Mouse (Mus musculus) myocyte (in vitro differentiated cells): ENCODE data around the gene Acsm2. TPM values are rescaled to one million over a fixed set of nuclear protein-coding genes. Genes with fewer than 3 reads are reported as not detected.

Experiments used
- H3K27me3 ChIP-seq: one replicate; pipeline ENCODE4 v1.6.1; 2011; ENCODE audit not compliant: control insufficient read depth, insufficient read depth, insufficient read length
- H3K36me3 ChIP-seq: one replicate; pipeline ENCODE4 v1.6.1; 2011; ENCODE audit not compliant: control insufficient read depth, insufficient read depth
- H3K4me2 ChIP-seq: one replicate; pipeline ENCODE4 v1.6.1; 2011; ENCODE audit warnings: low read depth, control low read depth
- H3K4me3 ChIP-seq: one replicate; pipeline ENCODE4 v1.5.1; 2011; ENCODE audit warnings: mild to moderate bottlenecking, control low read depth, moderate library complexity
- H3K79me2 ChIP-seq: one replicate; pipeline ENCODE4 v1.6.1; 2011; ENCODE audit not compliant: control insufficient read depth, insufficient read depth
- H3ac ChIP-seq: one replicate; pipeline ENCODE4 v1.6.1; 2011; ENCODE audit not compliant: control insufficient read depth, insufficient read length
- CEBPB ChIP-seq: IDR thresholded peaks from 2 replicates; pipeline ENCODE4 v1.6.1; 2011; ENCODE audit warnings: mild to moderate bottlenecking, moderate library complexity; ENCODE audit not compliant: poor library complexity, insufficient read depth, severe bottlenecking
- E2F4 ChIP-seq: IDR thresholded peaks from one replicate; pipeline ENCODE4 v1.6.1; 2011; ENCODE audit warnings: mild to moderate bottlenecking, control low read depth, moderate library complexity; ENCODE audit not compliant: insufficient read depth
- MAX ChIP-seq: IDR thresholded peaks from one replicate; pipeline ENCODE4 v1.6.1; 2011; ENCODE audit warnings: low read depth, mild to moderate bottlenecking, control low read depth
- MYOD1 ChIP-seq, 3 experiments: IDR thresholded peaks; one replicate each; pipeline ENCODE4 v1.6.1; 2011; ENCODE audit warnings: control low read depth in 2 of 3, low read depth in 2 of 3, mild to moderate bottlenecking in 2 of 3, moderate library complexity in 1 of 3; ENCODE audit not compliant: insufficient read length in 2 of 3, control insufficient read depth in 1 of 3
- MYOG ChIP-seq, 3 experiments: IDR thresholded peaks; one replicate each; pipeline ENCODE4 v1.6.1; 2011; ENCODE audit warnings: control low read depth in 2 of 3, low read depth in 2 of 3, mild to moderate bottlenecking in 2 of 3; ENCODE audit not compliant: insufficient read length in 2 of 3, control insufficient read depth in 1 of 3, insufficient read depth in 1 of 3
- POLR2A ChIP-seq: IDR thresholded peaks from one replicate; pipeline ENCODE4 v1.6.1; 2011; ENCODE audit warnings: low read depth, mild to moderate bottlenecking, control low read depth, moderate library complexity; ENCODE audit not compliant: insufficient read length
- POLR2AphosphoS2 ChIP-seq: IDR thresholded peaks from one replicate; pipeline ENCODE4 v1.6.1; 2011; ENCODE audit warnings: low read depth, control low read depth; ENCODE audit not compliant: insufficient read length
- REST ChIP-seq: IDR thresholded peaks from one replicate; pipeline ENCODE4 v1.6.1; 2011; ENCODE audit warnings: mild to moderate bottlenecking, control low read depth, moderate library complexity; ENCODE audit not compliant: insufficient read depth, insufficient read length
- SRF ChIP-seq: IDR thresholded peaks from one replicate; pipeline ENCODE4 v1.6.1; 2011; ENCODE audit warnings: low read depth; ENCODE audit not compliant: control insufficient read depth, insufficient read length
- TCF12 ChIP-seq: IDR thresholded peaks from one replicate; pipeline ENCODE4 v1.6.1; 2011; ENCODE audit warnings: mild to moderate bottlenecking, control low read depth; ENCODE audit not compliant: poor library complexity, insufficient read depth, severe bottlenecking
- TCF3 ChIP-seq: IDR thresholded peaks from one replicate; pipeline ENCODE4 v1.6.1; 2011; ENCODE audit warnings: low read depth, control low read depth; ENCODE audit not compliant: insufficient read length
- USF1 ChIP-seq: IDR thresholded peaks from one replicate; pipeline ENCODE4 v1.6.1; 2011; ENCODE audit warnings: low read depth, mild to moderate bottlenecking, control low read depth, moderate library complexity
- polyA plus RNA-seq: library from polyadenylated mRNA; unstranded; fragments of >200 nt; fragmentation: generic; extraction: Trizol; gene quantifications from one replicate; pipeline ENCODE4 v1.2.1, GENCODE M21; 2012; ENCODE audit warnings: missing spikeins

The Acsm2 gene
- polyA plus RNA-seq, 1 experiment = not detected

DNA sequence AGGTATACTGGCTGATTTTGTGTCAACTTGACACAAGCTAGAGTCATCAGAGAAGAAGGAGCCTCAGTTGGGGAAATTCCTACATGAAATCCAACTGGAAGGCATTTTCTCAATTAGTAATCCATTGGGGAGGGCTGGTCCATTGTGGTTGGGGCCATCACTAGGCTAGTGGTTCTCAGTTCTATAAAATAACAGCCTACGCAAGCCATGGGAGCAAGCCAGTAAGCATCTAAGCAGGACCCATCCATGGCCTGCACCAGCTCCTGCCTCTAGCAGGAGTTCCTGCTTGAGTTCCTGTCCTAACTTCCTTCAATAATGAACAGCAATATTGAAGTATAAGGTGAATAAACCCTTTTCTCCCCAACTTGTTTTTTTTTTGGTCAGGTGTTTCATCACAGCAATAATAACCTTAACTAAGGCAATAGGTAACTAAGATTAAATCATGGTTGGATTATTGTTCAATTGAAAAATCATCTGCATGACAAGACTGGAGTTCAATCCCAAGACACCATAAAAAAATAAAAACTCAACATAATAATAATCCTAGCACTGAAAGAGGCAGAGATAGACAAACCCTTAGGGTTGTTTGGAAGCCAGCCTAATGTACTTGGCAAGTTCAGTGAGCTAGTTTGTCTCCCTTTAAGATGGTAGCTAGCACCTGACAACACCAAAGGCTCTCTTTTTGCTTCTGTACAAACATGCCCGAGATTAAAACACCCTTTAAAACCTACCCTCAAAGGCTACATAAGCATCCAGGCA is 47.2 kb downstream of the Acsm2 start:
- Histone ChIP-seq H3K79me2 (no peaks in the 10 kb centered on the region), H3K36me3 (no peaks in the 10 kb centered on the region), H3ac (no peak overlapping the region), H3K4me2 (no peak overlapping the region), H3K27me3 (no peaks in the 10 kb centered on the region), H3K4me3 (no peak overlapping the region)
- TF ChIP-seq MYOG (IDR thresholded peaks at IDR 0.05; ENCODE audit: control insufficient read depth in 1 of 3, insufficient read depth in 1 of 3, insufficient read length in 2 of 3, low read depth in 2 of 3) (no peak), CEBPB (no peak), USF1 (no peak), MYOD1 (IDR thresholded peaks at IDR 0.05; ENCODE audit: control insufficient read depth in 1 of 3, insufficient read length in 2 of 3, low read depth in 2 of 3) (no peak), MAX (no peak), TCF3 (no peak), E2F4 (no peak), POLR2A (no peak), REST (no peak), SRF (no peak), POLR2AphosphoS2 (no peak), TCF12 (no peak)

DNA sequence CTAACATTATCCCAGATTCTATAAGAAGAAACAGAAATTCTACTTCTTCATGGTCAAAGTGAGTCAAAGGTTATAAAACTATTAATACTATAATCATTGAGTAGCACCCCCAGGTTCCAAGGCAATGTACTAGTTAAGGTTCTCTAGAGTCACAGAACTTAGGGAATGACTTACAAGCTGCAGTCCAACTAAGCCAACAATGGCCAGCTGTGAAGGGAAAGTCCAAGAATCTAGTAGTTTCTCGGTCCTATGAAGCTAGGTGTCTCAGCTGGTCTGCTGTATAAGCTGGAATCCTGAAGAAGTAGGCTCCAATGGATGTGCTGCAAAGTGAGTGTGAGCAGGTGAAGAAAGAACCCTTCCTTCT is 47.8 kb downstream of the Acsm2 start:
- no peak overlapping the region for H3ac ChIP-seq
- H3K79me2 ChIP-seq = no peaks in the 10 kb centered on the region
- H3K4me2 ChIP-seq = no peak overlapping the region
- TF ChIP-seq E2F4 (no peak), TCF12 (no peak), MAX (no peak), POLR2A (no peak), USF1 (no peak), POLR2AphosphoS2 (no peak), MYOD1 (IDR thresholded peaks at IDR 0.05; ENCODE audit: control insufficient read depth in 1 of 3, insufficient read length in 2 of 3, low read depth in 2 of 3) (no peak), CEBPB (no peak), SRF (no peak), MYOG (IDR thresholded peaks at IDR 0.05; ENCODE audit: control insufficient read depth in 1 of 3, insufficient read depth in 1 of 3, insufficient read length in 2 of 3, low read depth in 2 of 3) (no peak), REST (no peak), TCF3 (no peak)
- H3K27me3 ChIP-seq = no peaks in the 10 kb centered on the region
- H3K4me3 ChIP-seq = no peak overlapping the region
- no peaks in the 10 kb centered on the region for H3K36me3 ChIP-seq

DNA sequence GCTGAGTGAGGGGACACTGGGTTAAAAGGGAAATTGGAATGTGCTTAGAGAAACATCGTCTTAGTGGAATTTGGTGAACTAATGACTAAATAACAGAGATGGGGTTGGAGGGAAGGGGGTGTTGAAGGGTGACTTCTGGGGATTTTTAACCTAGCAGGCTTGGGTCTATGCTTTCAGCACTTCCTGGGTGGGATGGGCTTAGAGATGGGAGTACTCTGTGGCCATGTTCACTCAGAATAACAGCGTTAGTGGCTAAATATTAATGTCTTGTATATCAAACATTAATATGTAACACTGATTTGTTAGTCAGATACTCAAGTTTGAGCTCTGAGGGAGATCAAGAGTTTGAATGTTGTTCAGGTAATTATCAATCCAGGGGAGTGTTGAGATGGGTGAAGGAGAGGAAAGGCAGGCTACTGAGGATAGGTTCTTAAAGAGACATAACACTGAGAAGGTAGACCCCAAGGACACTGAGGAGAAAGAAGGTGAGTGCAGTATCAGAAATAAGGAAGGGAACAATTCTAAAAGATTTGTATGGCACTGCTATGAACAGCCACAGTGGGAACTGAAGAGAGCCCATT is 50.9 kb downstream of the Acsm2 start:
- Histone ChIP-seq H3ac (no peak overlapping the region), H3K36me3 (no peaks in the 10 kb centered on the region), H3K79me2 (no peaks in the 10 kb centered on the region), H3K4me3 (no peak overlapping the region), H3K27me3 (no peaks in the 10 kb centered on the region), H3K4me2 (no peak overlapping the region)
- TF ChIP-seq POLR2A = no peak
- TF ChIP-seq CEBPB = no peak
- no peak for TF ChIP-seq POLR2AphosphoS2
- no peak for TF ChIP-seq SRF

DNA sequence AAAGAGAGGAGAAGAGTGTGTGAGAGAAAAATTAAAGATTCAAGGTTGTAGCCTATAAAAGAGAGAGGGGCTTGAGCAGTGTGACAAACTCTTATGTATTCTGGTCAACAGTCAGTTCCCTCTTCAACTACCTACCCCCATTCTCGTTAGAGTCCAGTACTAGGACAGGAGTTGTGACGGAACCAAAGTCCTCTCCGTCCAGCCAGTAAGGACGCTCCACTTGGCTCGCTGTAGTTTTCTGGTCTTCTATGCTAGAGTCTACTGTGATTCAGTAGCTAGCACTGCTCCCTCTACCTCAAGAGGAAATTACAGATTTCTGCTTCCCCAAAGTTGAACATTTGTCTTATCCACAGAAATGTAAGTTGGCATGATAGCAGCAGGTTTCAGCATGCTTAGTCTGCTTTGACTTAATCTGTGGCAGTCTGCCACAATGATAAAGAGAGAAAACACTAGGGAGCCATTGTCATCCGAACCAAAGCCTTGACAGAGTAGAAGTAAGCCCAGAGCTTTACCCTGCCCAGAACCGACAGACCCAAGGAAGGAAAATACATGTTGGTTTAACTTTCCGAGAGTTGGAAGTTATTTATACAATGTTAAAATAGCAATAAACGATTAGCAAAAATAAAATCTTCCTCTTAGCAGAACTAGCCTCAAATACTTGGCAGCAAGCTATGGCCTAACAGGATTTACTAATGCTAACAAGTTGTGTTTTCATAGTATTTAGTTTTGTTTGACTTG is 52.0 kb downstream of the Acsm2 start:
- Histone ChIP-seq H3K79me2 (no peaks in the 10 kb centered on the region), H3K4me3 (no peak overlapping the region), H3K4me2 (no peak overlapping the region), H3K36me3 (no peaks in the 10 kb centered on the region), H3K27me3 (no peaks in the 10 kb centered on the region), H3ac (no peak overlapping the region)
- no peak for TF ChIP-seq POLR2AphosphoS2
- no peak for TF ChIP-seq TCF12
- no peak for TF ChIP-seq MYOD1 (IDR thresholded peaks at IDR 0.05; ENCODE audit: control insufficient read depth in 1 of 3, insufficient read length in 2 of 3, low read depth in 2 of 3)
- no peak for TF ChIP-seq MYOG (IDR thresholded peaks at IDR 0.05; ENCODE audit: control insufficient read depth in 1 of 3, insufficient read depth in 1 of 3, insufficient read length in 2 of 3, low read depth in 2 of 3)
- no peak for TF ChIP-seq POLR2A
- TF ChIP-seq TCF3 = no peak
- no peak for TF ChIP-seq MAX
- TF ChIP-seq CEBPB = no peak
- no peak for TF ChIP-seq REST
- TF ChIP-seq SRF = no peak
- TF ChIP-seq E2F4 = no peak
- TF ChIP-seq USF1 = no peak
